Mouse (Mus musculus) urinary bladder, postnatal 36 days (tissue): ENCODE measurements at regions not wholly inside any gene's neighbourhood (a gene's known extent, or its start where the extent isn't known, plus 50 kb on each side); places are given as distances from the start of the nearest gene placed in this dataset.

ENCODE experiments used
- DNase-seq, 2 experiments: peaks; one replicate each; pipeline ENCODE4 v3.0.0; 2022; ENCODE audit warnings: low spot score in 2 of 2, mixed read lengths in 1 of 2

GRCm38 (mm10) chr6:50915166-50916030 lies 261.2 kb upstream of the Npvf start:
- no peak for DNase-seq

GRCm38 (mm10) chr6:50918248-50918647 lies 264.0 kb upstream of the Npvf start:
- DNase-seq: no peak

DNA sequence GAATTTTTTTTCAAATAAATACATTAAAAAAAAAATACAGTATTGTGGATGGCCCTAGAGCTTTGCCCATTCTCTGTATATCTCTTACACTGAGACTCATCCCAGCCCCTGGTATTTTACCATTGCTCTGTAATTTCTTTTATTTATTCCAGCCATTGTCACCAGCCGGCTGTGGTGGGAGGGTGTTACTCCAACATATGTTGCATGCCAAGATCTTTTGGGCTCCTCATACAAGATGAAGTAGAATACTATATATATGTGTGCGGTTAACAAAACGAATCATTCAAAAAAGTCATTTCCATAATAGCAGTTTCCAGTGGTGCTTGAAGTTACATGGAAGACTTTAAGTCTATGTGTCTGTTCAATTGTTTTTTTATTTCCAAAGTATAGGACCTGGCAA lies 268.0 kb upstream of the Npvf start:
- DNase-seq: no peak

DNA sequence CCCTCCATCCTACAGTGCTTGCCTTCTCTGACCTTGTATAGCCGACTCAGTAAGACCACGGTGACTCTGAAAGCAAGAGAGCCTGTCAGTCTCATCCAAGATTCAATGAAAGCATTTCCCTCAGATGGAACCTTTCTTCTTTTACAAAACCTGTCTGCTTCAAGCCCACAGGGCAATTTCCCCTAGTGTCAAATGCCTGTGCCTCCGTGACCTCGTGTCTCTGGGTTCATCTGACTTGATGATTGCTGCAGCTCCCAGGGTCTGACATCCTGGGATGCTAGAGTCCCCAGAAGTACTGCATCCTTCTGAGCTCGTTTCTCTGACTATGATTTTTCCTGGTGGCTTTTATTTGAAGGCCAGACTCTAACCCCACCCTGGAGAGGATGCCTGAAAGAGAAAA lies 270.3 kb upstream of the Npvf start:
- no peak for DNase-seq

DNA sequence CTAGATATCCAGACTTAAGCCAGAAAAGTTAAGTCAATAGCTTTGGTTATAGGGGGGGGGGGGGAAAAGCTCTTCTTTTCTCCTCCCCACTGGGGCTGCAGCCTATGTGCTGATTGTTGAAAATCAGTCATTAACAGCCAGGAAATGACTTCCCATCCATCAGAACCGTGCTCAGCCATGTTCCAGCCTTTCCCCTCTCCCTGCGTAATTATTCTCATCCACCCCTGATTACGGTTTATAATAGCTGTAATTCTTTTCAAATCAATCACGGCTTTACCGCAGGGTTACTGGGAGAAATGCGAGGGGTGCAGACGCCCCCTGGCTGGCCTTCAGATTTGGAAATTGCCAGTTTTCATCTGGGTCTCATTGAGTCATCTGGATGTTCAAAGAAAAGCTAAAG lies 270.8 kb upstream of the Npvf start:
- DNase-seq: no peak

GRCm38 (mm10) chr6:50926313-50926712 lies 272.1 kb upstream of the Npvf start:
- DNase-seq: no peak

GRCm38 (mm10) chr6:50929503-50929902 lies 275.3 kb upstream of the Npvf start:
- no peak for DNase-seq

- DNase-seq: no peak
Measured at GRCm38 (mm10) chr6:50933510-50933909, 279.3 kb upstream of the Npvf start.

DNA sequence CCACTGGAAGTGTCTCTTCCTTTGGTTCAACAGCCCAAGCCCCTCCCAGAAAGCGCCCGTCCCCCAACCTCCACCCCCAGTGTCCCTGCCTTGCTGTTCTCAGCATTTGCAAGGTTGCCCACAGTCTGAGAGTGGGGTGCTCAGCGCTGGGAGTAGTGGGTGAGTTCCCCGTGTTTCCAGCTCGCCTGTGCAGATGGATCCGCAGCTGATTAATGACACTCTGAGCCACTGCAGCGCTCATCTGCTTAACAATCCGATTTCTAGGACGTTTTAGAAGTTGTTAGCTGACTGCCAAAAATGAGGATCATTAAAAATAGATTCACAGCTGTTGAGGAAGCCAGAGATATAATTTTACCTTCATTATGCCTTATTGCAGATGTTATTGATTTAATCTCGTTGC lies 280.0 kb upstream of the Npvf start:
- no peak for DNase-seq

GRCm38 (mm10) chr6:50936306-50936705 lies 282.1 kb upstream of the Npvf start:
- no peak for DNase-seq

GRCm38 (mm10) chr6:50937094-50937493 lies 282.9 kb upstream of the Npvf start:
- peak; percentile 55 to 75 for DNase-seq

- DNase-seq: no peak
Measured at GRCm38 (mm10) chr6:50938879-50939278, 284.6 kb upstream of the Npvf start.

DNA sequence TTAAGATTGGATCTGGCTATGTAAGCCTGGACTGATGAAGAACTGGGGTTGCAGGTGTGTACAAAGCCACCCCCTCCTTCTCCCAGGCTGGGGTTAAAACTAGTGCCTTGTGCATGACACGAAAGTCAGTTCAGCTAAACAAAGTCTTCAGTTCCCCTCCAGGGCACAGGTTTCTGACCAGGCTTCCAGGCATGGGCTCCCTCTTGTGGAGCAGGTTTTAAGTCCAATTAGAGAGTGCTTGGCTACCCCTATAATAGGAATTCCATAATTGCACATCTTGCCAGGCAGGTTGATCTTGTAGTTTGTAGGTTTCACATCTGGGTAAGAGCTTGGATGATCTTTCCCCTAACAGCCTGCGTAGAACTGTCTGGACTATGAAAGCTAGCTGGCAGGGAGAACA lies 285.2 kb upstream of the Npvf start:
- no peak for DNase-seq

DNA sequence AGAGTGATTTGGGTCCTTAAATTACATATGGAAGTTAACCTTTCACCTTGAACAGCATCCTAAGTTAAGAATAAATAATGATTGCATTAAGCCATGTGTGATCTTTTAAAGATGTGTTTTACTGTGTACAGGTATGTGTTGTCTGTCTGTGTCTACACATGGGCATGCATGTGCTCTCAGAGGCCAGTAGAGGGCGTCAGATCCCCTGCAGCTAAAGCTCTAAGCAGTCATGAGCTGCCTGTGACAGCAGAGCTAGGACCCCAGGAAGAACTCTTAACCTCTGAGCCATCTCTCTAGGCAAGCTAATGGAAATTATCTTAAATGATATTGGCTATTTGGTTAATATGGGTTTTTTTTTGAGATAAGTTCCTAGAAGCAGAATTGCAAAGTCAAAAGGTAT lies 285.9 kb upstream of the Npvf start:
- DNase-seq: no peak

- DNase-seq: peak in 1 of 2 experiments; percentile 41
Measured at GRCm38 (mm10) chr6:50940641-50941398, 286.6 kb upstream of the Npvf start.

- DNase-seq: no peak
Measured at GRCm38 (mm10) chr6:50942696-50943095, 288.5 kb upstream of the Npvf start.

DNA sequence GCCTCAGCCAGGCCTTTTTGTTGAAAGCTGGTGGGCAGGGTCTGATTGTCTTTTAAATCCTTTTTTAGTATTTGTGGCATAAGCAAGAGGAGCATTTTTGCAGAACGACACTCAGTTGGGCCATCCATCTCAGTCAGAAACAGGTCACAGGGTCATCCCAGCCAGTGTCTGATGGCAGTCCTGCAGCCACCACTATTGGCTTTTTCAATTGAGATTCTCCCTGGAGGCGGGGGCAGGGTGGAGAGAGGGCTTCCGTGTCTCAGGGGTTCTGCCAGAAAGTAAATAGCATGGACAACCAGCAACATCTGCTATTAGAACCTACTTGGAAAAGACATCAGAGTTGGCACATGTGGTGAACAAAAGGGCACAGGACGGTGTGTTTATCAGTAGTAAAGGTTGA lies 293.8 kb upstream of the Npvf start:
- no peak for DNase-seq

GRCm38 (mm10) chr6:50949361-50949760 lies 295.1 kb upstream of the Npvf start:
- DNase-seq: no peak

DNA sequence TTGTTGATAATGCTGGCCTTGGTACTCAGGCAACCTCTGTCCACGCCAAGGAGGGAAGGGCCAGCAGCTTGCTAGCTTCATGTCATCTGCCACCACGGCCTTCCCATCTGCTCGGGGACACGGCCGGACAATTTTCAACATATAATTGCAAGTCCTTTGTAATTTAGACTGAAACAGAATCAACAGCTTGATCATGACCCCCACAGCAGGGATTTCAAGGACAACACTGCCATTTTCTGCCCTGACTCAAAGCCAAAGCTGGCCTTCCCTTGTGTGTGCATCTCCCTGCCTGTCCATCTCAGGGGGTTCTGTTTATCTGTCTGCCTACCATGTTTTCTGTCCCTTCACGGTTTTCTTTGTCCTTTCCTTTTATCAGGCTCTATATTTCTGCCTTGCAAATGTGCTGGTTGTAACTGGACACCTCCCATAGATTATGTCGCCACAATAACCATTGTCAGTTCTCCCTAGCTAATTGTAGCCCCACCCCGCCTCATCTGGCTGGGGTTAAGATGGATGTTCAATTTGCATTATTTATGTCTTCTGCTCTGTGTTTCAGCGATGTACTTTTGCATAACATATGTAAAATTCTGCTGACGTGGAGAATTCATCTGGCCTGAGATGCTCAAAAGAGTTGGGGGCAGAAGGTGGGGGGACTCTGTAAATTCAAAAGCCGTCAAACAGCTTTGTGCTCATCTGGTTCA lies 295.8 kb upstream of the Npvf start:
- no peak for DNase-seq

DNA sequence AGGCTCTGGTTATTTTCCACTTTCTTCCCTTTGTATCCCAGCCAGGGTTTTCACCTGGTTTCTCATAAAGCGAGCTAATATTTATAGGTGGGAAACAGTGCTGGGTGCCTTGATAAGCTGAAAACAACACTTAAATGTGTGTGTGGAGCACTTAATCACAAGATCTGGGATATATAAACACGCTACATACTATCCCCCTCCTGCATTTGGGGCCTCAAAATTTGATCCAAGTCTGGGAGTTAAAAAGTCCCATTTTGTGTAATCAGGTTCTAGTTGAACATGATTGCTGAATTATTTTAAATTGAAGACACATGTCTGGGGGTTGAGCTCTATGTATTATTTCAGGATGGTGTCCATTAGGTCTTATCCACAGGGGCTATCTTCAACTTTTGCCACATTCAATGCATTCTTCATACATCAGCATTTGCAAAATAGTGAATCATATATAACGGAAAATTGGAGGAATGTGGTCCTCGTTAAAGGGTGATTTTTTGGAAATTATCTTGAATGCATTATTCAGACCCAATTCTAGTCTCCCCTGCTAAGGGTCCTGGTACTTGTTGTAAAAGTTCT lies 303.2 kb upstream of the Npvf start:
- DNase-seq: no peak

- no peak for DNase-seq
Measured at GRCm38 (mm10) chr6:50960341-50960740, 306.1 kb upstream of the Npvf start.

- no peak for DNase-seq
Measured at GRCm38 (mm10) chr6:50961592-50961991, 307.4 kb upstream of the Npvf start.
